ENCODE assay signal across 8 mouse cellular contexts in the genomic region with DNA sequence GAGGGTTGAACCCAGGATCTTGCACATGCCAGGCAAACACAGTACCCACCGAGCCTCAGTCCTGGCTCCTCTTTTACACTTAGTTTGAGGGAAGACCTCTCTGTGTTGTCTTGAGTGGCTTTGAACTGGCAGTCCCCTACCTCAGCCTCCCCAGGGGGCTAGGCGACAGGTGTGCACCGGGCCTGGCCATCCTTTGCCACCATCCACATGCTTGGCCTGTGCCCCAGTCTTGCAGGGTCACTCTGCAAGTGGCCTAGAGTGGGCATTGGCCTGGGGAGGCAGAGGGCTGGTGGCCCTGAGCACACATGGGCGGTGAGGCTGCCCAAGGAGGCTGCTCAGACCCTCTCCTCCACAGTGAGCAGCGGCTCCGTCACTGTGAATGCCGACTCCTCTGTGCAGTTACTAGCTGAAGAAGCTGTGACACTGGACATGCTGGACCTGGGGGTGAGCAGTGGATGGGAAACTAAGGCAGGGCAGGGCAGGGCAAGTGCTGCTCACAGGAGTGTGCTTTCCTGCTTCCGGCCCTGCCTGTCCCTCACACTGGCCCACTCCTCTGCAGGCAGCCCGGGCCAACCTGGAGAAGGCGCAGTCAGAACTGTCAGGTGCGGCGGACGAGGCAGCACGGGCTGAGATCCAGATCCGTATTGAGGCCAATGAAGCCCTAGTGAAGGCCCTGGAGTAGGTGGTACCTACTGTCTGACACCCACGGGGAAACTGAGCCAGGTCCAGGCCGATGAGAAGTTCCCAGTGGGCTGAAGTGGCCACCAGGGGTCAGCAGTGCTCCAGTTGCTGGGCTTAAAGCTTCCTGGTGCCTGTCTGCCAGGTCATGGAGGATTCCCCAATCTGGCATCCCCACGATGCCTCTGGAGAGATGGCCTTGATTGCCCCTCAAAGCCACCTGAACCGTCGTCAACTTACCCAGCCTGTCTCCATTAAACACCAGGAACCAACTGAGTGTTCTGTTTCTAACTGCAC. TPM values are rescaled to one million over a fixed set of nuclear protein-coding genes. Genes with fewer than 3 reads are reported as not detected.
DNase-seq lines count a peak whose midpoint lies in the region; ATAC-seq and TF ChIP-seq lines count a peak whose summit lies in the region.

No protein-coding gene starts in this region.

- no peaks in the 10 kb centered on the region for H3K9me3 ChIP-seq in ES-Bruce4 (replicated peaks; ENCODE audit: control insufficient read depth, insufficient read depth, low read length, poor library complexity, severe bottlenecking)
- no peaks in the 10 kb centered on the region for H3K9me3 ChIP-seq in forebrain, embryonic 11.5 days (ENCODE audit: control insufficient read depth, low read length)
- no peaks in the 10 kb centered on the region for H3K9me3 ChIP-seq in hindbrain, embryonic 10.5 days

- peak; percentile 78 for DNase-seq in adrenal gland, postnatal 25 days
- DNase-seq in forebrain, embryonic 11.5 days (ENCODE audit: low spot score) = peak; percentile 91
- DNase-seq in hindbrain, embryonic 10.5 days (ENCODE audit: low spot score) = peak; percentile 75
- DNase-seq in layer of hippocampus, postnatal 10 days (ENCODE audit: low spot score in 2 of 2) = peak; percentile 83 to 87
- DNase-seq in lung, postnatal 25 days (ENCODE audit: low spot score) = peak; percentile 79
- peak; percentile 67 to 75 for DNase-seq in spleen, postnatal 14 days (ENCODE audit: low spot score in 2 of 2)
- no peak for DNase-seq in frontal cortex, postnatal 25 days (ENCODE audit: low spot score in 2 of 2)

- WGBS in forebrain, embryonic 11.5 days = 76% methylated on average over 20 of the region's 20 CpGs
- WGBS in hindbrain, embryonic 10.5 days = 77% methylated on average over 20 of the region's 20 CpGs

- H3K27me3 ChIP-seq in ES-Bruce4 (ENCODE audit: control insufficient read depth, insufficient read depth, low read length, poor library complexity, severe bottlenecking) = no peaks in the 10 kb centered on the region
- H3K27me3 ChIP-seq in forebrain, embryonic 11.5 days (ENCODE audit: control insufficient read depth, insufficient read depth, low read length) = no peaks in the 10 kb centered on the region
- H3K27me3 ChIP-seq in hindbrain, embryonic 10.5 days (ENCODE audit: insufficient read depth, poor library complexity, severe bottlenecking) = peaks cover 4% of the 10 kb centered on the region; the same call in 1 of the 2 replicates

- H3K4me2 ChIP-seq in forebrain, embryonic 11.5 days (ENCODE audit: low read depth, low read length, severe bottlenecking) = no peak overlapping the region

- H3K36me3 ChIP-seq in ES-Bruce4 (ENCODE audit: control insufficient read depth, insufficient read depth, low read length, poor library complexity, severe bottlenecking) = peaks cover 17% of the 10 kb centered on the region
- H3K36me3 ChIP-seq in forebrain, embryonic 11.5 days (ENCODE audit: control insufficient read depth, insufficient read depth, low read length) = peaks cover 3% of the 10 kb centered on the region; the same call in 1 of the 2 replicates
- peaks cover 46% of the 10 kb centered on the region for H3K36me3 ChIP-seq in hindbrain, embryonic 10.5 days

- no peak overlapping the region for H3K4me3 ChIP-seq in ES-Bruce4 (ENCODE audit: low read depth, low read length)
- H3K4me3 ChIP-seq in forebrain, embryonic 11.5 days (ENCODE audit: low read depth, low read length) = no peak overlapping the region
- peak overlapping the region; percentile 99 for H3K4me3 ChIP-seq in hindbrain, embryonic 10.5 days

- H3K9ac ChIP-seq in ES-Bruce4 (ENCODE audit: low read depth, poor library complexity, severe bottlenecking) = no peak overlapping the region
- H3K9ac ChIP-seq in forebrain, embryonic 11.5 days (ENCODE audit: low read length) = no peak overlapping the region

- TF ChIP-seq EP300 in ES-Bruce4 (IDR thresholded peaks at IDR 0.05; ENCODE audit: insufficient read depth, low read depth, low read length) = 0 out of 2 replicates have a peak, but pooled peaks have one; percentile 8

- ATAC-seq in forebrain, embryonic 11.5 days (replicated peaks; ENCODE audit: low FRiP score) = no peak

- no peak overlapping the region for H3K27ac ChIP-seq in ES-Bruce4 (ENCODE audit: insufficient read depth, low read length)
- no peak overlapping the region for H3K27ac ChIP-seq in forebrain, embryonic 11.5 days (ENCODE audit: low read depth, low read length)
- H3K27ac ChIP-seq in hindbrain, embryonic 10.5 days = peak overlapping the region; percentile 100

- peak; percentile 81 for TF ChIP-seq CTCF in ES-Bruce4 (IDR thresholded peaks at IDR 0.05; ENCODE audit: low read depth, low read length)

- no peaks in the 10 kb centered on the region for H3K4me1 ChIP-seq in ES-Bruce4 (ENCODE audit: control insufficient read depth, insufficient read depth, low read length)
- H3K4me1 ChIP-seq in forebrain, embryonic 11.5 days (replicated peaks; ENCODE audit: control insufficient read depth, insufficient read depth, low read length) = peaks cover 16% of the 10 kb centered on the region
- peaks cover 76% of the 10 kb centered on the region for H3K4me1 ChIP-seq in hindbrain, embryonic 10.5 days (replicated peaks)

- TF ChIP-seq POLR2A in ES-Bruce4 (IDR thresholded peaks at IDR 0.05; ENCODE audit: insufficient read depth, low read length) = no peak

RNA-seq across cellular contexts. Expression of gene Midn, which starts 2.9 kb away (rescaled TPM):
- 67.4 and 73.2 TPM in 2 replicates for polyA plus RNA-seq in ES-Bruce4 (2011; ENCODE audit: insufficient read depth, insufficient read length, low read depth, missing spikeins)
- 74.1 and 97.4 TPM in 2 replicates for total RNA-seq in adrenal gland, postnatal 25 days (2021)
- polyA plus RNA-seq in forebrain, embryonic 11.5 days (2014; fragmentation: Nextera tagmentation; extraction: Ambion mirVana) = 58.3 and 66.4 TPM in 2 replicates
- polyA plus RNA-seq in hindbrain, embryonic 10.5 days (2016; fragmentation: Nextera tagmentation; extraction: Ambion mirVana) = 22.3 and 24.6 TPM in 2 replicates
- total RNA-seq in layer of hippocampus, postnatal 10 days (2021) = 100 to 1,000 TPM; 112 to 128 TPM

RNA-seq across cellular contexts. Expression of gene Cbarp, which starts 4.5 kb away (rescaled TPM):
- polyA plus RNA-seq in ES-Bruce4 (2011; ENCODE audit: insufficient read depth, insufficient read length, low read depth, missing spikeins) = 29.8 and 33.4 TPM in 2 replicates
- total RNA-seq in adrenal gland, postnatal 25 days (2021) = 45.4 and 67.9 TPM in 2 replicates
- 10.4 and 15.0 TPM in 2 replicates for polyA plus RNA-seq in forebrain, embryonic 11.5 days (2014; fragmentation: Nextera tagmentation; extraction: Ambion mirVana)
- polyA plus RNA-seq in hindbrain, embryonic 10.5 days (2016; fragmentation: Nextera tagmentation; extraction: Ambion mirVana) = 7.1 and 15.0 TPM in 2 replicates
- total RNA-seq in layer of hippocampus, postnatal 10 days (2021) = 100 to 1,000 TPM; 360 to 374 TPM

RNA-seq across cellular contexts. Expression of gene Atp5d, which starts 6.7 kb away (rescaled TPM):
- 242 and 255 TPM in 2 replicates for polyA plus RNA-seq in ES-Bruce4 (2011; ENCODE audit: insufficient read depth, insufficient read length, low read depth, missing spikeins)
- 460 and 592 TPM in 2 replicates for total RNA-seq in adrenal gland, postnatal 25 days (2021)
- 401 and 414 TPM in 2 replicates for polyA plus RNA-seq in forebrain, embryonic 11.5 days (2014; fragmentation: Nextera tagmentation; extraction: Ambion mirVana)
- polyA plus RNA-seq in hindbrain, embryonic 10.5 days (2016; fragmentation: Nextera tagmentation; extraction: Ambion mirVana) = 484 and 504 TPM in 2 replicates
- total RNA-seq in layer of hippocampus, postnatal 10 days (2021) = 100 to 1,000 TPM; 385 to 392 TPM

RNA-seq across cellular contexts. Expression of gene Cirbp, which starts 20.6 kb away (rescaled TPM):
- polyA plus RNA-seq in ES-Bruce4 (2011; ENCODE audit: insufficient read depth, insufficient read length, low read depth, missing spikeins) = 51.9 and 58.2 TPM in 2 replicates
- total RNA-seq in adrenal gland, postnatal 25 days (2021) = 49.9 and 142 TPM in 2 replicates
- 82.0 and 83.4 TPM in 2 replicates for polyA plus RNA-seq in forebrain, embryonic 11.5 days (2014; fragmentation: Nextera tagmentation; extraction: Ambion mirVana)
- polyA plus RNA-seq in hindbrain, embryonic 10.5 days (2016; fragmentation: Nextera tagmentation; extraction: Ambion mirVana) = 95.3 and 153 TPM in 2 replicates
- total RNA-seq in layer of hippocampus, postnatal 10 days (2021) = 100 to 1,000 TPM; 154 to 175 TPM

RNA-seq across cellular contexts. Expression of gene 1600002K03Rik, which starts 27.6 kb away (rescaled TPM):
- polyA plus RNA-seq in ES-Bruce4 (2011; ENCODE audit: insufficient read depth, insufficient read length, low read depth, missing spikeins) = 7.6 and 7.7 TPM in 2 replicates
- 15.6 and 16.7 TPM in 2 replicates for total RNA-seq in adrenal gland, postnatal 25 days (2021)
- 6.4 and 8.3 TPM in 2 replicates for polyA plus RNA-seq in forebrain, embryonic 11.5 days (2014; fragmentation: Nextera tagmentation; extraction: Ambion mirVana)
- polyA plus RNA-seq in hindbrain, embryonic 10.5 days (2016; fragmentation: Nextera tagmentation; extraction: Ambion mirVana) = 12.9 and 14.4 TPM in 2 replicates
- total RNA-seq in layer of hippocampus, postnatal 10 days (2021) = 1 to 10 TPM; 4.3 to 6.7 TPM

Comparison
In these comparisons a context has a peak if more than half of its experiments do, and no peak if none do; other contexts are left out.
1. DNase-seq: peak in adrenal gland, postnatal 25 days (single experiment), forebrain, embryonic 11.5 days (single experiment), hindbrain, embryonic 10.5 days (single experiment), layer of hippocampus, postnatal 10 days (2 of 2), lung, postnatal 25 days (single experiment) and spleen, postnatal 14 days (2 of 2); none in frontal cortex, postnatal 25 days (0 of 2).